Mouse (Mus musculus): Measurements from ENCODE around the gene Ssr2.

- no peak for TF ChIP-seq GATA1 (IDR thresholded peaks at IDR 0.05; ENCODE audit: low read length)
- TF ChIP-seq TAL1 (IDR thresholded peaks at IDR 0.05; ENCODE audit: low read length), result no peak
These were observed 51.4 kb downstream of the Ssr2 start for GRCm38 (mm10) chr3:88627114-88627513.
